Mouse (Mus musculus) kidney, postnatal 10 days (tissue): ENCODE measurements around the gene Abcg4.

ENCODE experiments used
- DNase-seq: peaks from one replicate; pipeline ENCODE4 v3.0.0; 2021; ENCODE audit warnings: mixed read lengths

Gene Abcg4

DNA sequence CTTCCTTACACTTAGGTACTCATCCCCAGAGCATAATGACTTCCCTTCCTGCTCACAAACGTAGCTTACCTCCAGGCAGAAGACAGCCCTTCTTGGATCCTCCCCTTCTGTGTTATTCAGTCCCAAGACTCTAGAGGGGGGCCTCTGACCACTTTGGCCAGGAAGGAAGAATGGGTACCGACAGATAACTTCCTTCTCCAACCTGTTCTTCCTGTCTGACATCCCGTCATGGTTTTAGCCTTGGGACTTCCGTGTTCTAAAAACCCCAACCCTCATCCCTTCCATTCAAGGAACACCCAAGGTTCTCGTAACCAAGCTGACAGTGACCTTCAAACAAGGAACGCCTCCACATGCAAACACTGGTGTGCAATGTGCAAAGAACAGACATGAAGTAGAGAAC is 20.0 kb downstream of the Abcg4 start, which contains the start of gene Nlrx1:
Gene Nlrx1 (minus strand): TSS at position 168 of the 400 bp plus-strand sequence.
- DNase-seq, result no peak

DNA sequence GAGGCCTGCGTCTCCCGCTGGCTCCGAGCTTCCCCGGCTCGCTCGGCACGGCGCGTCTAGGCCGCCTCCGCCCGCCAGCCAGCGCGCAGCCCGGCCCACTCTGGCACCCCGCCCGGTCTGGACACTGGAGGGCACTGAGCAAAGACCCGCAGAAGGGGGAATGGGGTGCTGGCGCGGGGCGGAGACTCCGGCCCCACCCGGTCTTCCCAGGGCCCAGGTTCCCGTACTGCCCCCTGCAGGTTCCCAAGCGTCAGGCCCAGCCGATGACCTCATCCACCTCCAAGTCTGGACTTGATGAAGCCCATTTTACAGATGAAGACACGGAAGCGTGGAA is 20.4 kb downstream of the Abcg4 start:
- DNase-seq, result peak; percentile 96

DNA sequence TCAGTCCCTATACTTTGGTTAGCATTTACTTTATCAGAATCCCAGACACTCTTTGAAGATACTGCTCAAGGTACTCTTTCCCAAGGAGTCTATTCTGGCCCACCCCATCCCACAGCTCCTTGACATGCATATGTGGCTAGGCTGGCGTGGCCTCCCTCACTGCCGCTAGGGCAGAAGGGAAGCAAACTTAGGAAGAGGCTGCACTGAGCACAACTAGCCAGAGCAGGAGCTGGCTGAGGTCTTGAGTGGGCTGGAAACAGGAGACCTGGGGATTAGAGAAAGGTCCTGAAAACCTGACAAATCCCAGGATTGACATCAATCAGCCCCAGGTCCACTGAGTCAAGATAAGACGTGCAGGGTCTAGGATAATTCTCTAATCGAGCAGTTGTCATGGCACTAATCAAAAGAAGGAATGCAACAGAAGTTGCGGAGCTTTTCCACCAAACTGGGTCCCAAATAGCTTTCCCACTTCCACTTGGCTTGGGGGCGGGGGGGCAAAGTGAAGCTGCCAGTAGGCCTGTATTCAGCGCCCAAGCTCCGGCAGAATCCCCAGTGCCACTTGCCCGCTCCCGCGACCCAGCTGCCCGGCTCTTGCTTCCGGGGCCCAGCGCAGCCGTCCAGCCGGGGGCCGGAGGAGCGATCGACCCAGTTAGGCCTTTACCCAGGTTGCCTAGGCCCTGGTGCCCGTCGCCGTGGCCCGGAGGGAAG is 20.9 kb downstream of the Abcg4 start:
- DNase-seq, result peak; percentile 62

DNA sequence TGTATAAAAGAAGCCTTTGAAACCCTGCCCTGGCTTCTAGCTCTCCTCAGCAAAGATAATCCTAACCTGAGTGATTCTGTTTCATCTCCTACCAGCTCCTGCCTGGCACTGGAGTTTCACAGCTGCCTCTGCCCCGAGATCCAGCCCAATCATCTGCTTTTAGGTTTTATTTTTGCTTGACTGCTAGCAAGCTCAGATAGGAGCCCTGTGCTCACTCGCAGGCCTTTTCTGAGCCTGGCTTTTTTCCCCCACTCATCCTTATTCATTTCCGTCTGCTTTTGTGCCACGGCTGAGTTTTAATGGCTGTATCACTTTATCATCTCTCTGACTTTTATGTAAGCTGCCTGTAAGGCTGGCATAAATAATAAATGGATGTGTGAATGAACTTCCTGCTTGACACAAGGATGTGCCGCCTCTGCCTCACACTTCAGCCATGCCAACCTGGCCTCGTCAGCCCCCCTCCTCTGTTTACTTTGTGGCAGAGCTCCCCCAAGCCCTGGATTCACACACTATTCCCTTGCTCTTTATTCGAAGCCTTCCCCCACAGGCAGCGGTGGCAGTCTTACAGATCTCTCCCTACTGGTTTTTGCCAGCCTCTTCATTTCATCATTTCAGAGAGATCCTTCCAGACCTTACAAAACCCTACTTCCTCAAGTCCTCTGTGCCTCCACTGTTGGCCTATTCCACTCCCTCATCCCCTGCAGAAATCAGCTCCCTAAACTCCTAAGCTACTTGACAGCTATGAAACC is 21.8 kb downstream of the Abcg4 start:
- no peak for DNase-seq

DNA sequence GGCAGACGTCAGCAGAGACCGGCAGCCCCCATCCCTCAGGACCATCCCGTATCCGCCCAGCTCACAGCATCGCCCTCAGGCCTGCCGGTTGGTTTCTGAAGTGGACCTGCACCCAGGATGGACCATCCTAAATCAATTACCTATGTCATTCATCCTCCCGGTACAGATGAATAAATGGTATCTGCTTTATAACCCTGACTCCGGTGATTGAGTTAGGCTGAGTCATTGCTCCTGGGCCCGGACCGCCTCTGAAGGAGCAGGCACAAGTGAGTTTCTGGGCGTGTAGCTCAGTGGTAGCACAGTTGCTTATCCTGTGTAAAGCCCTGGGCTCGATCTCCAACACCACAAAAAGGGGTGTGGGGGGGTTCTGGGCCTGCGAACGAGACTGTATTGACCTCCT is 27.0 kb downstream of the Abcg4 start:
- no peak for DNase-seq

DNA sequence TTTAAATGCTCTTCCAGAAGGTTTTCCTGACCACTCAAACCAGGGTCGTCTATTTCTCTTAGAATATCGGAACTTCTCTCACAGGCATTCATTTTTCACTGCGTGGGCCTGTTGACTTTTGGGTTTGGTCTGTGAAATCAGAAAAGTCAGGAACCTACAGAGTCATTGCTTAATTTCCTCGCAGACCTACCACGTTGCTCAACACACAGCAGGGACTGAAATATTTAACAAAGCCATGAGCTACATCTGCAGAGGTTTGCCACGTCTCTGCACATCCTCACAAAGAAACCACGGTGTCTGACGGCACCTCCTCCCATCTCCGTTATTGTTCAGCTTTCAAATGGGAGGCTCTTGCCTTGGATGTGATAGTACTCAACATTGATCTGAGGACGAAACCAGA is 29.4 kb downstream of the Abcg4 start:
- no peak for DNase-seq

DNA sequence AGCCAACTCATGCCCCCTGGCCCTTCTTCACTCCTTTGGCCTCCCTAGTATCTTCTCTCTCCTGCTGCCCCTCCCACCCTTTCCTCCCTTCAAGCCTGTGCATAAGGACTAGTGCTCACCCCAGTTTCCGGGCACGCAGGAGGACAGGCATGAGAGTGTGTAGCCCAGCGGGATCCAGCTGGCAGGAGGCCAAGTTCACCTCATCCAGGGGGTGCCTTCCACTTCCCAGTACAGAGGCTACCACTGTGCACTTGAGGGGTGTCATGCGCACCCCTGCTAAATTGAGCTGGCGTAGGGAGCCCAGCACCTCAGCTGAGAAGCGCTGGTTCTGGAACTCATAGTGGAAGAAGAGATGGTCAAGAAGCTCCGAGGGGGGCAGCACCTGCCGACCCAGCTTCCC is 32.2 kb downstream of the Abcg4 start:
- DNase-seq, result no peak

DNA sequence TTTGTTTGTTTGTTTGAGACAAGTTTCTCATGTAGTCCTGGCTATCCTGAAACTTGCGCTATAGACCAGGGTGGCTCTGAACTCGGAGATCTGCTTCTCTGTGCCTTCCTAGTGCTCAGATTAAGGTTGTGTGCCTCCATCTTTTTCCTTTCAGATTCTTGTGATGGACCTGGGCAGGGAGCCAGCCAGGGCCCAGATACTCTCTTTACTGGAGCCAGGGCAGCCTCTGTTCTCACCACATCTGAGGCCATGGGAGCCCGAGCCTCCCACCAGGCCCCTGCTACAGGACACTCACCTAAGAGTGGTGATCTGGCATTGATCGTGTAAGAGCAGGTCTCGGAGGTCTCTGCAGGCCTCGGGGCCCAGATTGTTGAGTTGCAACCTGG is 33.3 kb downstream of the Abcg4 start:
- DNase-seq, result no peak

DNA sequence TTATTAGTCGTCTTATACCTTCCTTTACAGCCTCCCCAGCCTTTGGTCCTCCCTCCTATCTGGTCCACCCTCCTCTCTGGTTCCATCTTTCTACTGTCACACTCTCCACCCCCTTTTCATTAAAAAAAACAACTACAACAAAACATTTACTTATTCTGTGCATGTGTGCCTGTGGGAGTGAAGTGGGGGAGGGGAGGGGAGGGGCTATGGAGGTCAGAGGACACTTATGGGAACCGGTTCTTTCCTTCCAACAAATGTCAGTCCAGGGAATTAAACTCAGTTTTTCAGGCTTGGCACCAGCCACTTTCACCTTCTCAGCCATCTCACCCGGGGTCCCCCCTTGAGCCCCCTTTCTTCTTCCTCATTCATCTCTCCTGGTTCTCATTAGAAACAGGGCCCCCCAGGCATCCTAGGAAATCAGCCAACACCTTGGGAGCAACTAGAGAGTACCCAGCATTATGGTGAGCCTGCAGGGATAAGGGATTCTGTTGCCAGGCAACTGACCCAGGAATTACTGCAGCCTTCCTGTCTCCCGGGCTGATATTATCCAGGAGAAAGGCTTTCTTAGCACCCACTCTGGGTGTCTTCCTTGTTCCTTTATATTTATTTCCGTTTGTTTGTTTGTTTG is 33.8 kb downstream of the Abcg4 start:
- no peak for DNase-seq

DNA sequence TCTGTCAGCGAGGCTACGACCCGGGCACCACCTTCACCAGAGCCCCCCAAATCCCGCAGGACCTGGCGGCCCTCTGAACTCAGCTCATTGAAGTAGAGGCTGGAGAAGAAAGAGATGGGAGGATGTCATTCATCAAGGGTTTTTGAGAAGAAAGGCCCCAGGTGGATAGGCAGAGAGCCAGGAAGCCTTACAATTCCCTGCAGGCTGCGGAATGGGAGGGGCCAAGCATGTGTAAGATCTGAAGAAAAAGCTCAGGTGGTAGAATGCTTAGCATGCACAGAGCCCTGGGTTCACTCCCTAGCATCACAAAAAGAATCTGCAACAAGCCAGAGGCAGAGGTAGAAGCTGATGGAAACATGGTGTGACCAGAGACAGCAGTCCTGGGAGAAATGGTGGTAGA is 35.0 kb downstream of the Abcg4 start:
- no peak for DNase-seq

DNA sequence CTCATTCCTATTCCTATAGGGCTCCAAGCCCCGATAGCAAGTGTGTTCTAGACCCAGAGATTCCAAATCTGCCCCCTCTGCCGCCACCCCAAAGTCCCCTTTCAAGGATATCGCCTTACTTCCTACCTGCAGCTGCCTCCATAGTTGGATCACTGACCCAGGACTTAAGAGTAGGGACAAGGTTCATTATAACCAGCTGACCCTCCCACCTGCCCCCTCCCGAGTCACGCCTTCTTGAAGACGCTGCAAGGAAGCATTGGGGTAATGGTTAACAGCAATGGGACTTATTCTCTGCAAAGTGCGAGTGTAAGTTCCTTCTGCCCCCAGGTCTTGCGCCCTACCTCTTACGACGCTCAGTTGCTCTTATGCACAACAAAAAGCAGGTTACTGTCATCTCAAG is 37.1 kb downstream of the Abcg4 start, which contains the start of gene Pdzd3:
Gene Pdzd3 (minus strand): TSS at position 158 of the 400 bp plus-strand sequence.
- DNase-seq, result peak; percentile 73

DNA sequence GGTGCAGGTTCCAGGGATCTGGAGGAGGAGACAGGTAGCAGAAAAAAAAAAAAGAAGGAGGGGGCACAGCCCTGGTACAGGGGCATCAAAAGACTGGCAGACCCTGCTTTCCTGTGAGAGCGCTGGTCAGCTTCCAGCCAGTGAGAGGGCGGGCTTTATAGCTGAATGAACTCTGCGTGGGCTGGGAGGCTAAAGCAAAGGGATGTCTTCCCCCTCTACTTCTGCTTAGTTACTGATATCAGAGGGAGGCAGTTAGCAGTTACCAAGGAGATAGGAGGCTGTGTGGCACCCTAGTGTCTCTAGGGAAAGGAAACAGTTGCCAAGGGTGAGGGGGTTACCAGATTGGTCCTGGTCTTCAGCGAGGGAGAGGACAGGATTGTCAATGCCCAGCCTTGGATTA is 38.0 kb downstream of the Abcg4 start:
- no peak for DNase-seq

DNA sequence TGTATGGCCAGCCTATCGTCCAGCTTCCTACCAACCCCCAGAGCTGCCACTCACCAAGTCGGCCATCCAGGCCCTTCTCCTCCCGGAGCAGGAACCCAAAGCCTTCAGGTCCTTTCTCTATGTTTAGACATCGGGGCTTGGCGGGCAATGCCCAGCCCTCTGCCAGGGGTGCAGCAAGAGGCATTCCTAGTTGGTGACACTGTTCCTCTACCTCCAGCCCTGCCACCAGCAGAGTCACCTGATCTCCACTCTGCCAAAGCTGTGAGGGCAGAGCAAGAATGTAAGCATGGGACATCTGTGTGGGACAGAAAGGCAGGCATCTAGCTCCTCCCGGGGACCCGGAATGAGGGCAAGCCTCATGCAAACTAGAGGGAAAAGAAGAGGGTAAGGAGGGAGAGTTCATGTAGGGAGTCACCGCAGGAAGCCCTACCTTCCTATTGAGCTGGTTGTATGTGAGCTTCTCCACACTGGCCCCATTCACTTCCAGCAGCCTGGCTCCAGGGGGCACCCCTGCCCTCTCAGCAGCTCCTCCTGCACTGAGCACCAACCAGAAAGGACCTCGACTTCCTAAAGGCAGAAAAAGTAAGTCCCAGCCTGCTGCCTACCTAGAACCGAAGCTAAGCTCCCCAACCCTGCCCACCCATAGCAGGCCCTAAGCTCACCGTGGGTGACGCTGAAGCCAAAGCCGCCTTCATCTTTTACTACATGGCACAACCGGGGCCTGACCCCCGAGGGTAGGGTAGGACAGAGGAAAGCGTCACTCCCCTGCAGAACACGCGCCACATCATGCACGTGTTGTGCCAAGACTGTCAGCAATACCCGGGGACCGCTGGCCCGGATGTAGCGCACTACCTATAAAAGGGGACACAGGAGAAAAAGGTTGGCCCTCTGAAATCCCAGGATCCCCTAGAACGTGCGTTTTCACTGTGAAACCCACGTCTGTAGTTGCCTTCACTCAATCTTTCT is 39.0 kb downstream of the Abcg4 start:
- DNase-seq, result peak; percentile 84

DNA sequence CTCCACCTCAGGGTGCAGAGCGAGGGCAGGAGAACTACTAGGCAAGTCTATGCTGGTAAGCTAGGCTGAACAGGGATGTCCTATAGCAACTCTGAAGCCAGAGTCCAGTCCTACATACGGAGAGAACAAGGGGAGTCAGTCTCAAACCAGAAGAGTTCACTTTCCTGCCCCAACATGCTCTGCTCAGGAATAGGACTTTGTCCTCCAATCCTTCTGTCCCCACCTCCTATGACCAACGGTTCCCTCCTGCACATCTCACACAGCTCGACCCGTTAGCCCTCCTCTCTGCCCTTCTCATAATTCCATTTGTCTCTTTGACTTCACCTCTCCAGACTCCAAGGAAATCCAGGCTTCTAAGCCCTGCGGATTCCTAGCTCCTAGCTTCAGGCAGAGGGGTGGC is 40.5 kb downstream of the Abcg4 start:
- no peak for DNase-seq

DNA sequence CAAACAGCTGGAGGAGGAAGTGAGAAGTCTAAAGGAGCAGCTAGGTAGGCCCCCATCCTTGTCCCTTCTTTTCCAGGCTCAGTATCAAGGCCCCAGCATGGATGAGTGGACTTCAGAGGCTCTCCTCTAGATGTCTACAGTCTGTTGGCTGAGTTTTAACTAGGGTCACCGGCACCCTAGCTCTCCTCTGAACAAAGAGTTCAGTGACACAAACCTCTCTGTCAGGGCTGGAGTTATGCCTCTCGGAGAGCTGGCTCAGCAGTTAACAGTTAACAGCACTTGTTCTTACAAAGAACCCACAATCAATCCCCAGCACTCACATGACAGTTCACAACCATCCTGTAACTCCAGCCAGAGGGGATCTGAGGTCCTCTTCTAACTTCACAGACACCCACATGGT is 44.8 kb downstream of the Abcg4 start:
- DNase-seq, result no peak

DNA sequence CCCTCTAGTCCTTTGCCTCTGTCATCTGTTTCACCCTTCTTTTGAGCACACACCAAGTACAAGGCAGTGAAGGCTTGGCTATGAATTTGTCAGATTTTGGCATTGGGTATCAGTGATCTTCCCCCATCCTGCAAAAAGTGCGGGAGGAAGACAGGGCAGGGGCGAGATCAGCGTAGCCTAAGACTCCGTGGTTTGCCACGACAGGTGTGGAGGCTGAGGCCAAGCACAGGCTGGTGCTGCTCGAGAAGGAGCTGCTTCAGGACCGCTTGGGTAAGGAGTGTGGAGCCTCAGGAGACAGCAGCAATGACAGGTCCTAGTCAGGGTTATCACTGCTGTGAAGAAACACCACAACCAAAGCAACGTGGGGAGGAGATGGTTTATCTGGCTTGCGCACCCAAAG is 47.0 kb downstream of the Abcg4 start:
- DNase-seq, result no peak

DNA sequence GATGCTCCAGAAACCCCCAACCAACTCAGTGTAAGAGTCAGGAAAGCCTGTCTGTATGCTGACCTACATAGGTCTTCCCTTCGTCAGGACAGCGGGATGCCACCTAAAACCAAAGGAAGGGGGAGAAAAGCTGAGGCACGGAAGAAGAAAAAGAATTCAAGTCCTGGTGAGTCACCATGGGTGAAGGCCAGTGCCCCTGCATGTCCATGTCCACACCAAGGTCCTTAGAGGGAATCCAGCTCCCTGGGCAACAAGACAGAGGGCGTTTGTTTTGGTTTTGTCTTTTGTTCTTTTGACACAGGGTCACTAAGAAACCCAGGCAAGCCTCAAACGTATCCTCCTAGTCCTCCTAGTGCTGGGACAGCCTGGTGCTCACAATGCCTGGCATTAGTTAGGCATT is 47.5 kb downstream of the Abcg4 start:
- no peak for DNase-seq

DNA sequence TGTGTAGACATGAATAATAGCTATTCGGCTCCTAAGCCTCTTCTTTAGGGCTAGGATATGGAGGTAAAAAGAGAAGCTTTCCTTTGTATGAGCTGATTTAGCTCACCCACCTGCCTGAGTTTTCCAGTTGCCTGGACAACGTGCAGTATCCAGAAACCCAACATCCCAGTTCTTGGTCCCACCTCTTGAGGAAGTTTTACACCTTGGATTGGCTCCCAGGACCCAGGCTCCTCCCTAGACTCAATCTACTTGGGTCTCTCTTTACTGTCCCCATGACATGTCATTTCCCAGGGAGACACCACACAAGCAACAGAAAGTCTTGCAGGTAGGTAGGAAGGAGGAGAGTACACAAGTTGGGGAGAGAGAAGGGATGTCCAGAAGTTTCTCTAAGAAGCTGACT is 48.0 kb downstream of the Abcg4 start, which contains the start of gene Ccdc153:
Gene Ccdc153 (plus strand): TSS at position 278 of the 400 bp plus-strand sequence.
- no peak for DNase-seq

DNA sequence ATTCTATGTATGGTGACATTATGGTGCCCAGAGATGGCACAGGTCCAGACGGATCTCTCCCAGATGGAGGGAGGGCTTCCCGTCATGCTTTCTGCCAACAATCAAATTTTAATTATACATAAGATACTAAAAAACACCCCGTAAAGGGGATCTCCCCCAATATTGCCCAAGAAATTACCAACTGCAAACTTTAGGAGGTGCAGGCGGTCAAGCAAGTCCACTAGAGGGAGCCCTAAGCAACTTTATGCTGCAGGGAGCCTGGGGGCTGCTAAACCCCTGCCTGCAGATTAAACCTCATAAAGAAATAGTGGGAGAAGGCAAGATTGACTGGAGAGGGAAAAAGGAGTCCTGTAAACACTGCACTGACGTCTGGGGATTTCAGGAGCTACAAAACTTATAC is 49.0 kb downstream of the Abcg4 start:
- DNase-seq, result peak; percentile 77

DNA sequence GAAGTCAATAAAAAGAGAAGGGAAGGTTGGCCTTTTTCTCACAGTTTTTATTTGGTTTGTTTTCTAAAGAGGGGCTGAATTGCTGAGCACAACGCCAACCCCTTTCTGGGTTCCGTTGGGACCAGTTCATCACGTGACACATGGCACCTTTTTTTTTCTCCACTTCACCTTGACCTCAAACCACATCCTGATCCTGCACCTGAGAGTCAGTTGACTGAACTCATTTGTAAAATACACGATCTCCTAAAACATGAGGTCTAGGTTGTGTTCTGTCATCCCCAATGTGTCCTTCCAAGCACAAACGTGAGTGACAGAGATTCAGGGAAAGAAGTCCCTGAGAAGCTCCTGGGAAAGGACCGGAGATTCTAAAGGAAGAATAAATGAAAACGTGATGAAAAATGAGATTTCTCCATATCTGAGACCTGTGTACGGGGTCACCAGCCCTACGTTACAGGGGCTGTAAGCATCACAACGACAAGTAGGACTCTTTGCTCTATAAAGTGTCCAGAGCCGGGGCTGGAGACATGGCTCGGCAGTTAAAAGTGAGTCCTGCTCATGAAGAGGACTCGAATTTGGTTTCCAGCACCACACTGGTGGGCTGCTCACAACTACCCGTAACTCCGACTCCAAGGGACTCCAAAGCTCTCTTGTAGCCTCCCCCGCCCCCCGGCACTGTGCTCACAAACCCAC is 49.8 kb downstream of the Abcg4 start:
- no peak for DNase-seq

DNA sequence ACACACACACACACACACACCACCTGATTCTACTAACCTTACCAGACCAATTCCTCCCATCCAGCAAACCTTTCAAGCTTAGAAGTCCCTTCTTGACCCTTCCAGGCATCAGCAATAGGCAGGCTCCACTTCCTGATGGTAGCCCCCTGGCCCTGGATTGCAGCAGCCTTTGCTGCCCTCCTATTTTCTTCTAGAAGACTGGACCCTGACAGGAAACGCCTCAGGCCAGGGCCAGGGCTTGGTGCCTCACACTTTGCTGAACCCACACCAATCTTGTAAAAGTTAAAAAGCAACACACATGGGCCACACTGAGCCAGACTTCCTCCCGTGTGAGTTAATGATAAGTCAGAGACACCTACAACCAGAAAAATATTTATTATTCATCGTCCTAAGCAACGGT is 51.3 kb downstream of the Abcg4 start:
- DNase-seq, result no peak

DNA sequence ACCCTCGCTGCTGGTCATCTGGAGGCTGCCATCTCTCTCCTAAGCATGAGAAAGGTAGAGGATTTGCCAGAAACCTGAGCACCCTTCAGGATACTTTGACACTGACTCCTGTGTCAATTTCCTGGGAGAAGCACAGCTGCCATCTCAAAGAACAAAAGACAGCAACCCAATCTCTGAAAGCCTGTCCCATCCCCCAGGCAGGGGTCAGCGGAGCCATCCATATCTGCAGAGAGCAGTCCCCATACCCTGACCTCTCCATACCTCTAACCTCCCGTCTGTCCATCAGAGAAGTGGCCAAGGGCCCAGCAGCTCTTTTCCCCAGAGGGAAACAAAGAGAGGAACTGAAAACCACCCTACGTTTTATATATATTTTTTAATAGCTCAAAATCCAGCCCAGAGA is 51.8 kb downstream of the Abcg4 start:
- DNase-seq, result no peak
